Mouse (Mus musculus): ENCODE measurements around the gene Pdzd9.

DNA sequence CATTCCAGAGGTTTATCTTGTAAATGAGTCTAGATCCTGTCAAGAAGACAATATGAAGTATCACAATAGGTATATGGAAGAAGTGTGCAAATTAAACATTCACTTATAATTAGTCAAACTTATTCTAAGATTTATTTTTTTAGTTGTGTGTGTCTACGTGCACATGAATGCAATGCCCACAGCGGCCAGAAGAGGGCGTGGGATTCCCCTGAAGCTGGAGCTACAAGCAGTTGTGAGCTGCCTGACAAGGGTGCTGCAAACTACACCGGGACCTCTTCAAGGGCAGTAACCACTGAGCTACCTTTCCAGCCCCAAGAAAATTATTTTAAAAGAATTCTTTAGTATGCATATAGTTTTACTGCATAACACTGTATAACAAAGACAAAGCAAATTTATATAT, 20.5 kb upstream of the Pdzd9 start:
- TF ChIP-seq CTCF (IDR thresholded peaks at IDR 0.05; ENCODE audit: control insufficient read depth, insufficient read depth, insufficient read length): no peak
- no peak for TF ChIP-seq CEBPB (IDR thresholded peaks at IDR 0.05; ENCODE audit: low read depth)
- no peak for TF ChIP-seq MAX (IDR thresholded peaks at IDR 0.05)
- no peak for TF ChIP-seq FOSL1 (IDR thresholded peaks at IDR 0.05; ENCODE audit: insufficient read depth, low read length, poor library complexity, severe bottlenecking)
